Mouse (Mus musculus) heart, adult 2 months (tissue): ENCODE measurements around the gene Amz1. TPM values are rescaled to one million over a fixed set of nuclear protein-coding genes. Genes with fewer than 3 reads are reported as not detected.

ENCODE experiments used
- DNase-seq, 2 experiments: peaks; one replicate each; pipeline ENCODE4 v3.0.0; 2021
- H3K27ac ChIP-seq: fragments of 200-600 bp; 2 replicates; pipeline ENCODE4 v1.8.1; 2022
- H3K27me3 ChIP-seq: fragments of 200-500 bp; 2 replicates; pipeline ENCODE4 v1.6.1; 2012; ENCODE audit warnings: mild to moderate bottlenecking, low read length, inconsistent platforms, mixed read lengths; ENCODE audit not compliant: control insufficient read depth, insufficient read depth
- H3K36me3 ChIP-seq: fragments of 200-500 bp; 2 replicates; pipeline ENCODE4 v1.6.1; 2012; ENCODE audit warnings: low read length, inconsistent platforms; ENCODE audit not compliant: control insufficient read depth, insufficient read depth
- H3K4me1 ChIP-seq: fragments of 200-500 bp; 2 replicates; pipeline ENCODE4 v1.6.1; 2011; ENCODE audit warnings: low read length; ENCODE audit not compliant: control insufficient read depth, insufficient read depth
- H3K4me3 ChIP-seq: fragments of 200-600 bp; 2 replicates; pipeline ENCODE4 v1.8.1; 2022
- H3K79me2 ChIP-seq: fragments of 200-500 bp; replicated peaks from 2 replicates; pipeline ENCODE4 v1.6.1; 2012; ENCODE audit warnings: mild to moderate bottlenecking, inconsistent platforms, low read length, moderate library complexity, mixed read lengths; ENCODE audit not compliant: control insufficient read depth, insufficient read depth
- H3K9ac ChIP-seq: fragments of 200-500 bp; 2 replicates; pipeline ENCODE4 v1.6.1; 2012; ENCODE audit warnings: low read depth, mild to moderate bottlenecking, control low read depth, inconsistent platforms, low read length, mixed read lengths
- CTCF ChIP-seq: fragments of 200-600 bp; IDR thresholded peaks from 2 replicates; pipeline ENCODE4 v1.8.1; 2022; ENCODE audit warnings: antibody characterized with exemption, mild to moderate bottlenecking, moderate library complexity
- EP300 ChIP-seq: fragments of 200-500 bp; IDR thresholded peaks from 2 replicates; pipeline ENCODE4 v1.6.1; 2011; ENCODE audit warnings: low read depth, low read length, control low read depth; ENCODE audit not compliant: insufficient read depth
- POLR2A ChIP-seq: fragments of 200-500 bp; IDR thresholded peaks from 2 replicates; pipeline ENCODE4 v1.6.1; 2011; ENCODE audit warnings: mild to moderate bottlenecking, low read depth, low read length, control low read depth; ENCODE audit not compliant: insufficient read depth
- WGBS: fragments of 180-500 bp; shearing (Covaris S2); methylation state at CpG from one replicate; pipeline ENCODE4 v1.1.7; 2018; 5-methylcytosine and 5-hydroxymethylcytosine counted together
- intact Hi-C: fragments of 180-260 bp; cut with DNase I; formaldehyde crosslinking; loops from one replicate; pipeline ENCODE4 v1.15.1; 2025
- polyA plus RNA-seq: library from polyadenylated mRNA; depleted of rRNA; stranded (reverse); fragments of >200 nt; gene quantifications from 2 replicates; pipeline ENCODE4 v1.2.3, GENCODE M21; 2012; rRNA removed
- total RNA-seq, 2 experiments: library from RNA; stranded (reverse); gene quantifications; 2 replicates each; pipeline ENCODE4 v1.2.3; 2021

The Amz1 gene
- total and polyA plus RNA-seq, 3 experiments, result 0.31 to 0.98 (median 0.48) TPM

GRCm38 (mm10) chr5:140801782-140802181 is 77.9 kb downstream of the Amz1 start:
- Histone ChIP-seq H3K4me3 (no peak overlapping the region), H3K27me3 (no peaks in the 10 kb centered on the region), H3K9ac (no peak overlapping the region), H3K27ac (peak overlapping the region; percentile 70), H3K36me3 (peaks cover 25% of the 10 kb centered on the region), H3K79me2 (peaks cover 12% of the 10 kb centered on the region), H3K4me1 (peaks cover 40% of the 10 kb centered on the region)
- 46% methylated on average over 5 of the region's 5 CpGs for WGBS
- no peak for DNase-seq
- no peak for TF ChIP-seq CTCF
- TF ChIP-seq EP300, result no peak
- TF ChIP-seq POLR2A, result no peak
- intact Hi-C loops, result no loop called here

- TF ChIP-seq EP300 (no peak), POLR2A (no peak), CTCF (no peak)
- WGBS, result 57% methylated on average over 2 of the region's 2 CpGs
- Histone ChIP-seq H3K36me3 (peaks cover 16% of the 10 kb centered on the region), H3K79me2 (peaks cover 16% of the 10 kb centered on the region), H3K27me3 (no peaks in the 10 kb centered on the region), H3K9ac (no peak overlapping the region), H3K4me3 (no peak overlapping the region), H3K27ac (no peak overlapping the region), H3K4me1 (peaks cover 22% of the 10 kb centered on the region)
- intact Hi-C loops, result no loop called here
- no peak for DNase-seq
Measured at GRCm38 (mm10) chr5:140806252-140806651, 82.3 kb downstream of the Amz1 start.

- 29% methylated on average over 2 of the region's 2 CpGs for WGBS
- Histone ChIP-seq H3K27ac (no peak overlapping the region), H3K4me3 (no peak overlapping the region), H3K79me2 (peaks cover 16% of the 10 kb centered on the region), H3K9ac (no peak overlapping the region), H3K36me3 (peaks cover 15% of the 10 kb centered on the region), H3K27me3 (no peaks in the 10 kb centered on the region), H3K4me1 (peaks cover 19% of the 10 kb centered on the region)
- no peak for DNase-seq
- intact Hi-C loops, result no loop called here
- no peak for TF ChIP-seq CTCF
- no peak for TF ChIP-seq EP300
- TF ChIP-seq POLR2A, result no peak
Measured at GRCm38 (mm10) chr5:140806939-140807338, 83.0 kb downstream of the Amz1 start.

Other genes starting within 250 kb of the Amz1 start
- 1 to 10 TPM; 4.5 to 4.8 TPM for gene Chst12, start 218.6 kb upstream of the Amz1 start, total RNA-seq
- gene Chst12, start 218.6 kb upstream of the Amz1 start, polyA plus RNA-seq, result 8.3 and 11.2 TPM in 2 replicates
- not detected for gene Grifin, start 159.1 kb upstream of the Amz1 start, total RNA-seq
- gene Grifin, start 159.1 kb upstream of the Amz1 start, polyA plus RNA-seq, result not detected in 2 replicates
- gene Lfng, start 116.8 kb upstream of the Amz1 start, total RNA-seq, result 10 to 100 TPM in 1 of 2 experiments, 1 to 10 TPM in 1; 7.4 to 11.5 TPM
- 18.4 and 23.1 TPM in 2 replicates for gene Lfng, start 116.8 kb upstream of the Amz1 start, polyA plus RNA-seq
- gene Ttyh3, start 75.1 kb upstream of the Amz1 start, total RNA-seq, result 10 to 100 TPM; 10.6 to 11.0 TPM
- 13.9 and 14.6 TPM in 2 replicates for gene Ttyh3, start 75.1 kb upstream of the Amz1 start, polyA plus RNA-seq
- gene Iqce, start 21.7 kb upstream of the Amz1 start, total RNA-seq, result 1 to 10 TPM; 3.7 to 7.1 TPM
- gene Iqce, start 21.7 kb upstream of the Amz1 start, polyA plus RNA-seq, result 5.8 TPM in 2 replicates
- 1 to 10 TPM; 6.4 to 8.2 TPM for gene Brat1, start 19.1 kb upstream of the Amz1 start, total RNA-seq
- 11.0 and 13.2 TPM in 2 replicates for gene Brat1, start 19.1 kb upstream of the Amz1 start, polyA plus RNA-seq
- gene Gna12, start 106.3 kb downstream of the Amz1 start, total RNA-seq, result 100 to 1,000 TPM; 118 to 136 TPM
- gene Gna12, start 106.3 kb downstream of the Amz1 start, polyA plus RNA-seq, result 117 and 136 TPM in 2 replicates